In genomic region chr8:111968541-111968940, GRCm38 (mm10) we compare ENCODE assay signal across 26 mouse cellular contexts. TPM values are rescaled to one million over a fixed set of nuclear protein-coding genes. Genes with fewer than 3 reads are reported as not detected.
DNase-seq lines count a peak whose midpoint lies in the region; ATAC-seq and TF ChIP-seq lines count a peak whose summit lies in the region.
"Had no signal": no experiment of that assay in that cellular context is flagged by ENCODE, and none has a peak within 500 bp of the region (broad histone marks: within the 10 kb centered on the region; RNA-seq: fewer than 3 reads in every experiment).

No protein-coding gene starts in this region.

- no peak for ATAC-seq in megakaryocyte, adult 5-6 weeks (ENCODE audit: poor library complexity, severe bottlenecking)
- ATAC-seq: activated CD4-positive, CD25-positive, alpha-beta regulatory T cell, adult 4 months; CD4-positive, CD25-positive, alpha-beta regulatory T cell, adult 4 months; forebrain, embryonic 14.5 days; forebrain, embryonic 16.5 days; Patski had no signal

- H3K9ac ChIP-seq in ES-E14 (ENCODE audit: insufficient read depth, low read depth, low read length, poor library complexity, severe bottlenecking) = no peak overlapping the region
- H3K9ac ChIP-seq: embryonic facial prominence, embryonic 12.5 days; forebrain, embryonic 12.5 days had no signal

- peak overlapping the region; percentile 44 for H3K4me3 ChIP-seq in megakaryocyte, embryonic 14.5 days (replicated peaks)
- H3K4me3 ChIP-seq in E14TG2a.4 (replicated peaks; ENCODE audit: low read length) (0 out of 2 replicates have a peak overlapping the region, but pooled peaks have one; percentile 1), ES-E14 (ENCODE audit: insufficient read depth in 1 of 2, low read depth in 1 of 2, low read length in 2 of 2, poor library complexity in 1 of 2, severe bottlenecking in 1 of 2) (no peak overlapping the region)
- H3K4me3 ChIP-seq: embryonic facial prominence, embryonic 10.5 days; embryonic facial prominence, embryonic 12.5 days; forebrain, embryonic 12.5 days had no signal

- H3K4me1 ChIP-seq in megakaryocyte, embryonic 14.5 days = peaks cover 26% of the 10 kb centered on the region
- peaks cover 70% of the 10 kb centered on the region for H3K4me1 ChIP-seq in E14TG2a.4 (replicated peaks; ENCODE audit: low read depth, low read length)
- peaks cover 17 to 19% of the 10 kb centered on the region in 2 experiments for H3K4me1 ChIP-seq in ES-E14 (ENCODE audit: control insufficient read depth in 2 of 2, insufficient read depth in 2 of 2, low read length in 2 of 2, poor library complexity in 1 of 2)
- H3K4me1 ChIP-seq: embryonic facial prominence, embryonic 12.5 days; forebrain, embryonic 12.5 days had no signal

- DNase-seq in ES-E14 (ENCODE audit: low read depth, low spot score) (no peak), R1 (ENCODE audit: low read depth, low spot score) (peak; percentile 70)
- DNase-seq in left cerebral cortex, postnatal 14 days (ENCODE audit: low spot score in 2 of 2) = no peak
- no peak for DNase-seq in kidney, adult 8-10 months
- DNase-seq in neural tube, embryonic 10.5 days (ENCODE audit: extremely low spot score, low spot score) = no peak
- DNase-seq: adrenal gland, adult 8-10 months; adrenal gland, postnatal 14 days; adrenal gland, postnatal 36 days; B cell, adult 2 months; cerebellum, adult 11-12 months; cerebellum, adult 2 months; cerebellum, adult 9-10 months; cerebellum, postnatal 10 days; cerebellum, postnatal 25 days had no signal

- in situ Hi-C loops in ES-E14 (cut with MboI; ENCODE audit: low sequenced_read_pairs in 2 of 2, unreplicated experiment in 2 of 2) = no loop called here

- intact Hi-C loops in left cerebral cortex, postnatal 14 days (cut with DNase I) = no loop called here

- H3K36me3 ChIP-seq in megakaryocyte, embryonic 14.5 days (replicated peaks; ENCODE audit: low read length) = peaks cover 53% of the 10 kb centered on the region
- peaks cover 70% of the 10 kb centered on the region for H3K36me3 ChIP-seq in E14TG2a.4 (ENCODE audit: insufficient read depth, low read length)
- peaks cover 19% of the 10 kb centered on the region; the same call in 1 of the 2 replicates for H3K36me3 ChIP-seq in ES-E14 (ENCODE audit: control insufficient read depth, insufficient read depth, low read length, poor library complexity, severe bottlenecking)

- peaks cover 4% of the 10 kb centered on the region for H3K9me3 ChIP-seq in megakaryocyte, embryonic 14.5 days
- H3K9me3 ChIP-seq in E14TG2a.4 (ENCODE audit: low read length) (peaks cover 4% of the 10 kb centered on the region), ES-E14 (ENCODE audit: control insufficient read depth, insufficient read depth, low read depth, low read length) (no peaks in the 10 kb centered on the region)
- H3K9me3 ChIP-seq: embryonic facial prominence, embryonic 12.5 days; forebrain, embryonic 12.5 days had no signal

- TF ChIP-seq CTCF in E14TG2a.4 (conservative IDR thresholded peaks at IDR 0.05; ENCODE audit: low read length) = no peak

- H3K27ac ChIP-seq in ES-E14 (ENCODE audit: insufficient read depth, low read depth, low read length, poor library complexity, severe bottlenecking) = peak overlapping the region; percentile 14; the same call in 1 of the 2 replicates
- H3K27ac ChIP-seq: embryonic facial prominence, embryonic 10.5 days; embryonic facial prominence, embryonic 12.5 days; forebrain, embryonic 12.5 days had no signal

- H3K27me3 ChIP-seq in megakaryocyte, embryonic 14.5 days (replicated peaks) = no peaks in the 10 kb centered on the region
- H3K27me3 ChIP-seq in E14TG2a.4 (ENCODE audit: insufficient read depth, low read length) = no peaks in the 10 kb centered on the region
- H3K27me3 ChIP-seq: CH12.LX; embryonic facial prominence, embryonic 12.5 days; forebrain, embryonic 12.5 days; Patski had no signal

TF ChIP-seq in ES-E14, 5 proteins besides CTCF, POLR2A, EP300 and RAD21:
- TF ChIP-seq MAFK (IDR thresholded peaks at IDR 0.05; ENCODE audit: insufficient read depth, low read depth, low read length) = no peak
- TF ChIP-seq ZNF384 (IDR thresholded peaks at IDR 0.05; ENCODE audit: low read depth, low read length) = no peak
- TF ChIP-seq ZC3H11A (IDR thresholded peaks at IDR 0.05; ENCODE audit: borderline replicate concordance, low read depth, low read length) = no peak
- TF ChIP-seq HCFC1 (IDR thresholded peaks at IDR 0.05; ENCODE audit: borderline replicate concordance, insufficient read depth, low read length) = no peak
- TF ChIP-seq CHD2 (IDR thresholded peaks at IDR 0.05; ENCODE audit: low read depth, low read length) = no peak

RNA-seq across cellular contexts. Expression of gene Adat1, which starts 23.6 kb away (rescaled TPM):
- 0.40 and 1.5 TPM in 2 replicates for polyA plus RNA-seq in megakaryocyte, embryonic 14.5 days (2012; ENCODE audit: insufficient read depth, low replicate concordance)
- 0.83 and 1.1 TPM in 2 replicates for total RNA-seq in megakaryocyte, adult 5-6 weeks (2015)
- total RNA-seq in megakaryocyte, adult 5-6 weeks (2017) = 1.5 and 1.7 TPM in 2 replicates
- total RNA-seq in ES-E14 (2012; rRNA removed) = 11.0 and 14.6 TPM in 2 replicates
- 1 to 10 TPM; 4.8 to 5.2 TPM for total RNA-seq in left cerebral cortex, postnatal 14 days (2021)

RNA-seq across cellular contexts. Expression of gene Gabarapl2, which starts 28.0 kb away (rescaled TPM):
- polyA plus RNA-seq in megakaryocyte, embryonic 14.5 days (2012; ENCODE audit: insufficient read depth, low replicate concordance) = 9.3 TPM in 1 of 2 replicates, not detected in the other
- 69.8 and 82.1 TPM in 2 replicates for total RNA-seq in megakaryocyte, adult 5-6 weeks (2015)
- total RNA-seq in megakaryocyte, adult 5-6 weeks (2017) = 46.0 and 55.7 TPM in 2 replicates
- total RNA-seq in ES-E14 (2012; rRNA removed) = 112 and 255 TPM in 2 replicates
- total RNA-seq in left cerebral cortex, postnatal 14 days (2021) = 100 to 1,000 TPM; 200 to 212 TPM

RNA-seq across cellular contexts. Expression of gene Tmem231, which starts 34.9 kb away (rescaled TPM):
- polyA plus RNA-seq in megakaryocyte, embryonic 14.5 days (2012; ENCODE audit: insufficient read depth, low replicate concordance) = 1.9 and 2.4 TPM in 2 replicates
- total RNA-seq in megakaryocyte, adult 5-6 weeks (2015) = not detected in 2 replicates
- 0.33 TPM in 1 of 2 replicates, not detected in the other for total RNA-seq in megakaryocyte, adult 5-6 weeks (2017)
- 30.3 and 38.5 TPM in 2 replicates for total RNA-seq in ES-E14 (2012; rRNA removed)
- total RNA-seq in left cerebral cortex, postnatal 14 days (2021) = 10 to 100 TPM in 1 of 2 experiments, 1 to 10 TPM in 1; 9.8 to 10.6 TPM

RNA-seq across cellular contexts. Expression of gene Kars, which starts 42.6 kb away (rescaled TPM):
- 11.0 and 50.0 TPM in 2 replicates for polyA plus RNA-seq in megakaryocyte, embryonic 14.5 days (2012; ENCODE audit: insufficient read depth, low replicate concordance)
- total RNA-seq in megakaryocyte, adult 5-6 weeks (2015) = 42.1 and 50.9 TPM in 2 replicates
- 73.4 and 79.0 TPM in 2 replicates for total RNA-seq in megakaryocyte, adult 5-6 weeks (2017)
- total RNA-seq in ES-E14 (2012; rRNA removed) = 218 and 267 TPM in 2 replicates
- total RNA-seq in left cerebral cortex, postnatal 14 days (2021) = 10 to 100 TPM; 68.3 to 71.8 TPM

RNA-seq across cellular contexts. Expression of gene Terf2ip, which starts 42.7 kb away (rescaled TPM):
- 5.7 and 9.6 TPM in 2 replicates for polyA plus RNA-seq in megakaryocyte, embryonic 14.5 days (2012; ENCODE audit: insufficient read depth, low replicate concordance)
- total RNA-seq in megakaryocyte, adult 5-6 weeks (2015) = 9.4 and 11.9 TPM in 2 replicates
- total RNA-seq in megakaryocyte, adult 5-6 weeks (2017) = 11.4 and 13.3 TPM in 2 replicates
- 5.3 and 9.7 TPM in 2 replicates for total RNA-seq in ES-E14 (2012; rRNA removed)
- total RNA-seq in left cerebral cortex, postnatal 14 days (2021) = 10 to 100 TPM; 32.2 to 33.8 TPM

Comparison
In these comparisons a context has a peak if more than half of its experiments do, and no peak if none do; other contexts are left out.
1. H3K4me3 ChIP-seq: peak in megakaryocyte, embryonic 14.5 days (single experiment) and E14TG2a.4 (single experiment); none in ES-E14 (0 of 2).
2. RNA of gene Tmem231, which starts 34.9 kb away (total RNA-seq): 30.3 to 38.5 TPM in ES-E14 and 9.8 to 10.6 TPM in left cerebral cortex, postnatal 14 days; 0.33 TPM in megakaryocyte, adult 5-6 weeks; every median in the first group is over 4 times any median in the second.